Mouse (Mus musculus): ENCODE measurements around the gene Taf3.

Gene Taf3

DNA sequence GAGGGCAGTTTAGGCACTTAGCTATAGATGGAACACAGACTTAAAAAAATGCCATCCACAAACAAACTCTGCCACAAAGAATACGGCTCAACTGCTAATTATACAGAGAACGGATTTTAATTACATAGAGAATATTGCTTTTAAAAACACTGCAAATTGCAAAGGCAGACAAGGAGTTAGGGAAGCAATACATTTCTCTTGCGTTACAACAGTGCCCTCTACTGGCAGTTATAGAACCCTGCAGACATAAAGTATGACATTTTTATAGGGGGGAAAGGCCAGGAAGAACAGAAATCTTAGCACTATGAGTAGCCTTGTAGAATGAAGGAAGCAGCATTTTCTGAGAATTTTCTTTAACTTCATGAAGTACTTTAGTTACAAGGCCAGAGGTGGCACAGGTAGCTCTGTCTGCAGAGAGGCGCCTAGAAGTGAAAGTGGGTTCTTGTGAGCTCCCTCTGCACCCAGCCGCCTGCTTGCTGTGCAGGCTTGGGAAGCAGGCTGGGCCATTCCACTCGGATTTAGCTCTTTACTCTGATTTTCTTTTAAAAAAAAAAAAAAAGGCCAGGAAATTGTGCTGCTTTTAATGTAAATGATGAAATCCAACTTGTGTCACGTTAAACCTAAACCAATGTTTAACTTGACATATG is 38.0 kb downstream of the Taf3 start:
- DNase-seq (ENCODE audit: low spot score) = no peak

DNA sequence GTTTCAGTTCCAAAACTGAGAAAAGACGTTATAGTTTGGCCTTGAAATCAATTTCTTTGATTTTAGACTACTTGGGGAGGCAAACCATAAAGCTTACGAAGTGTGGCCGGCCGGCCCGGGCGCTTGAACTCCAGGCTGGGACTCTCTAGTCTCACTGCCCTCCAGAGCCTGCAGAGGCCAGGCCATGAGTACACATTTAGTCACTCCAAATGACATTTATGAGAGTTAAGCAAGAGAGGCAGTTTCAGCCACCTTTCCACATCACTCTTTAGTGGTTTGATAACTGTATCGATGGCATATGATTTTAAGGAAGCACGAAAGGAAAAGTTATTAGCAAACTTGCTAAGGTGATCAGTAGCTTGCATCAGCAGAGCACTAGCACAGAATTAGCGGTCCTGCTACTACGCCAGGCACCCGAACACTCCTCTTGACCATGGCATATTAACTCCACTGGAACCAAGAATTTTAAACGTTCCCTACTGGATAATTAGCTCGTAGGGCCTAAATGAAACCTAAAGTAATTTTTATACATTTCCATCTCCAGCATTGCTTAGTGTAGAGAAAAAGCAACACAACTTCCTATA is 38.6 kb downstream of the Taf3 start:
- no peak for DNase-seq (ENCODE audit: low spot score)

DNA sequence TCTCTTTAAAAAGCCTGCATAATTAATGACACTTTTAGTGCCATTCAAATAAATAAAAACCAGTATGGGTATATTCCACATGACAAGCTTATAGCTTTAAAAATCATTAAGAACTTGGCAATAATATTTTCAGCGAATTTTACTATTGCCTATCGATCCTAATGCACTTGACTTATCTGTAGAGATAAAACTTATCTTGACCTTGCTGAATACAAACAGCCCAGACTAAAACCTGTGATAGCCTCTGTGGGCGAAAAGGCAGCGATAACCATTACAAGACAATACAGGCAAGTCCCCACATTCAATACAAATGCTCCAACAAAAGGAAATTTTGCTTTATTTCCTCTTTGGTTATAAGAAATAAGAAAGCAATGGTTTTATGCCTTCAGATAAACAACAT is 39.8 kb downstream of the Taf3 start:
- no peak for DNase-seq (ENCODE audit: low spot score)

DNA sequence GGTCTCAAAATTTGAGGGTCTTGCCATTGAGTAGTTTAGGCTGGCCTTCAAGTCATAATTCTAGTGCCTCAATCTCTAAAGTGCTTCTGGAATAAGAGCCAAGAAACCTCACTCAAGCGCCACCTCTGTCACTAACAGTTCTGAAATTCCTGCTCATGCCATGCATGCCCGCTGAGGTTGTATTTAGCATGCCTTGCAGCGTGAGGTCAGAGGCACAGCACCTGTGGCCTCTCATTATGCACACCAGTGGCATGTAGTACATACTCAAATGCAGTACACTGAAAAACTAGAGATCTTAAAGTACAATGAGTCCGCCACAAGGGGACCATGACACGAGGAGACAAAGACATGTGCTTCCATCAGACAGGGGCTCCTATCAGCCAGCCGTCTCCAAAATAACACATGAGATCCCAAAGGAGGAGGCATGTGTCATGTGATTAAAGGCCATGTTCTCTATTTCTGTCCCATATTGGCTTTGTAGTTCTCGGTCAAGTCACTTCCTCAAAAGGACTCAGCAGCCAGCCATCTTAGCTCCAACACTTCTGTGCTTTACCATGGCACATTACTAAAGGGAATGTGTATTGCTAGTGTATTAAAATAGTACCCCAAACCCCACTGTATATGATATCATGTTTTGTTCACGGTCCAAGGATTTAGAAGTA is 43.3 kb downstream of the Taf3 start:
- DNase-seq (ENCODE audit: low spot score) = no peak

DNA sequence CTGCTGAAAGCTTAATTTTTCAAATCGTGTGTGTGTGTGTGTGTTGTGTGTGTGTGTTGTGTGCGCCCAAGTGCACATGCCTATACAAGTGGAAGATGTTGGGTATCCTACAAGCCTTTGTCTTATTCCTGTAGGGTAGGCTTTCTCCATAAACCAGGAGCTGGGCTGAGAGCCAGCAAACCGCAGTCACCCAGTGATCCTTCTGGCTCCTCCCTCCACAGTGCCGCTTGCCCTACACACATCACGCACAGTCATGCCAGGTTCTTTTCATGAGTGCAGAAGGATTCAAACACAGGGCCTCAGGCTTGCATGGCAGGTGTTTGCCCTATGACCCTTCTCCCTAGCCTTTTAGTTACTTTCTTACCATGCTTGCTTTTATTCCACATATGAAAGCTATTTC is 45.0 kb downstream of the Taf3 start:
- no peak for DNase-seq (ENCODE audit: low spot score)

DNA sequence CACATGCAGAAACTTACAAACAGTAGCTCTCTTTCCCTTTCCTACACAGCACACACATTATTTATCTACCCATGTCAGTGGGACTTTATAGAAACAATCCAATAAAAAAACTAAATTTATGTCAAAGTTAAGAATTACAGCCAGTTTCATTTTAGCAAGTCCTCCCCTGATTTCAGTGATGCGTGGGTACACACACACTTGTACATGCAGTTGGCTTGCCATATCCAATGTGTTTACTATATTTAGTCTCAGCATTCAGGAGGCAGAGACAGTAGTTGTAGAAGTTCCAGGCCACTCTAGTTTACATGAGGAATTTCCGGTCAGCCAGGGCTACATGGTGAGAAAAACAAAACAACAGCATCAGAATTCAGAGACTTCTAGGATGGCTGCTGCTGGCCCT is 46.8 kb downstream of the Taf3 start:
- no peak for DNase-seq (ENCODE audit: low spot score)

DNA sequence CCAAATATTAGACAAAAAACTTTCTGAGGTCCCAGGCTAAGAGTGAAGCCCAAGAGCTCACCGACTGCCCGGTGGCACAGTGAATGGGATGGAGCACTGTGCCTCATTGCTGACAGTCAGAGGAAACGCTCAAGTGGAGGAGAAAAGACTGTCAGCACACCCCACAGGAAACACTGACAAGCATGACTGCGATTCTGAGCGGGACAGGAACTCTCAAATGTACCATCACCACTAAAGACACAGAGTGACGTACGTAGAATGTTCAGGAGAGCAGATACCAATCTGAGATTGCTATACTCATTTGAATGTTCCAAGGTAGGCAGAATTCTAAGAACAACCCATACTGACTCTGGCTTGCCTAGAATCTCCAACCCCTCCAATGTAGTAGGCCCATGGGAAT is 50.9 kb downstream of the Taf3 start:
- DNase-seq (ENCODE audit: low spot score) = no peak

DNA sequence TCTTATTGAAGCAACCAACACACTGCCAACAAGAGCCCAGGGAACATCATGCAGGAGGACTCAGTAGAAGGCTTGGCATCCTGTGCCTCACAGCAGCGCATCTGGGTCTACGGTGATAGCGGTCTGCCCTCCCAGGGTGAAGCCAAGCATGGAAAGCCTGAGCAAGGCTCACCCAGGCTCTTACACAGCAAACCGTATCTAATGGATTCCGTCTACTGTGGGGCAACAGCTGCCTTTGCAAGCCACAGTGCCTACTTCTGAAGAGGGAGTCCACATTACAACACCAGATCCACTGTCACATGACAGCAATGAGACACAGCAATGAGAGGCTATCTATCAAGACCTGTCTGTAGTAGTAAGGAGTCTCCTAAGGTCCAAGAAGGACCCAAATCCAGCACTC is 52.3 kb downstream of the Taf3 start:
- DNase-seq (ENCODE audit: low spot score) = no peak

DNA sequence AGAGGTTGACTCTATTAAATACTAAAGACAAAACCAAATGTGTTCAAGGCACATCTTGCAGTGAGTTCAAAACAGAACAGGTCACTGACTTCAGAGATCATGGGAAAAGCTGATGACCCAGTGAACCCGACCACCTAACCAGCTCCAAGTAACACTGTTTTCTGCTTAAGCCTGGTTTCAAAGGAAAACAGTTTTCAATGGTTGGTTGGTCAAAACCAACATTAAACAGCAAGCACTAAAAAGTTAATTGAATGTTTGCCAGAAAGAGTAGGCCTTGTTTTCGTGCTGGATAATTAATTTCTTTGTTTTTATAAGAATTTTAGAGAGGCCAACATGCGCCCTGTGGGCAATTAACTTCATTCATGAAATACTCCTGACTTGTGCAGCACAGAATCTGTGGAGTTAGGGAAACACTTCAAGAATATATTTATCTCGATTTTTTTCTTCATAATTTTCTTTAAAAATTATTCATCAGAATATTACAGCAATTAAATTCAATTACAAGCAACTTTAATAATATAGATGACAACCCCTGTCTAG is 57.6 kb downstream of the Taf3 start:
- DNase-seq (ENCODE audit: low spot score) = no peak

DNA sequence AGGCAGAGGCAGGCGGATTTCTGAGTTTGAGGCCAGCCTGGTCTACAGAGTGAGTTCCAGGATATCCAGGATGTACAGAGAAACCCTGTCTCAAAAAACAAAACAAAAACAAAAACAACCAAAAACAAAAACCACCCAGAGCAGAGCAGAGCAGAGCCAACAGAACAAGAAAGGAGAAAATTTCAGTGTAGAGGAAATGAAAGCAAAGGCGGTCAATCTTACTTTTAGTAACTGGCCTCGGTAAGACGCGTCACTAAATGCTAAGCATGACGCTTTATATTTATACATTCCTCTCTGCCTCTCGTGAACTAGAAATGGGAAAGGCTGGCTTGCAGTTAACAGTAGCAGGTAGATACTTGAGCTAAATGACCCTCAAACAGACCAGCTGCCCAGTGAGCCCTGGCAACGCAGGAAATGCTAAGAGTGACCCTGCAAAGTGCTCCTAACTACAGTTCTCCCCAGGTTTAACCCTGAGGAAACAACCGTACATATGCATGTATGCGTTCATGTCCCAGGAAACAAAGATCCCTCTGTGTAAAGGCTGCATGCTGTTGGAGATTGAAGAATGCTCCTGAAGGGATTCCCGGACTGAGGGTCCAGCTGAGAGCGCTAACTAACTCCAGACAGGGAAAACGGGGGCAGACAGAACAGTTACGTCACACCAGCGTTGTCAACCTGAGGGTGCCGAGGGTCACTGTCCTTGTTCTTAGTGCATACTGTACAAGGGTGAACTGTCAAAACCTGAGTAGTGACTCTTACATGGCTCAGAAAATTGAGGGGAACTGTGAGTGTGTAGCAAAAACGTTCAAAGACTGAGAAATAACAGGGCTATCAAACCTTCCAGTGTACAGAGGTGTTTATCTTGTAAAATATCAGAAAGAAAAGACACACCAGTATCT is 58.5 kb downstream of the Taf3 start:
- no peak for DNase-seq (ENCODE audit: low spot score)

DNA sequence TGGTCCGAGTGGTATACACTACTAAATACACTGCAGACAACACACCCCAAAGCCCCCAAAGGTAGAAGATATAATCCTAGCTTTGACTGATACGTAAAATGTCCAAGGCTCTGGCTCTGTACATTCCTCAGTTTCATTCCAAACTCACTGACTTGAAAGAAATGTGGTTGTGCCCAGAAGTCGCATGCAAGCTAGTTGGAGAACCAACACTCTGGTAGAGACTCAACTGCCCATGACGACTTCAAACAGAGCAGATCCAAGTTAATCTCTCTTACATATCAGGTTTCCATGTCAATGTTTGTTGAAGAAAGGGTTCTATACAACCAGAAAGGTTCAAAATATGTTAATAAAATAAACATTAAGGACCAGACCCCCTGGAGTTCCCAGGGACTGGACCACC is 60.1 kb downstream of the Taf3 start:
- no peak for DNase-seq (ENCODE audit: low spot score)

DNA sequence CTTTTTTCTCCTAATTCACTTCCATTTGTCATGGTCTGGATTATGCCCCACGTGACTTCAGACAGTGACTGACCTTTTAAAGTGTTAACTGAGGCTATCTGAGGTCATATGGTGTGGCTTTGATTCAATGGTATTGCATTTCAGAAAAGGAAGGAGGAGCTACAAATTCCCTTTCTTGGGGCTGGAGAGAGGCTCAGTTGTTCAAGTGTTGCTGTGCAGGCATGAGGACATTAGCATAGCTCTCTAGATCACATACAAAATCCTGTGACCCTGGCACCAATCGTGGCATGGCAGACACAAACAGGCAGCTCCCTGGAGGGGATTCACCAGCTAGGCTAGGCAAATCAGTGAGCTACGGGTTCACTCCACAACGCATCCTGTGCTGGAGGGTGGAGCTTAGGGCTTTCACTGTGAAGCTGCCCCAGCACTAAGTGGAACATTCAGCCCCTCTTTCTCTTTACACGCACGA is 62.4 kb downstream of the Taf3 start:
- DNase-seq (ENCODE audit: low spot score) = no peak

DNA sequence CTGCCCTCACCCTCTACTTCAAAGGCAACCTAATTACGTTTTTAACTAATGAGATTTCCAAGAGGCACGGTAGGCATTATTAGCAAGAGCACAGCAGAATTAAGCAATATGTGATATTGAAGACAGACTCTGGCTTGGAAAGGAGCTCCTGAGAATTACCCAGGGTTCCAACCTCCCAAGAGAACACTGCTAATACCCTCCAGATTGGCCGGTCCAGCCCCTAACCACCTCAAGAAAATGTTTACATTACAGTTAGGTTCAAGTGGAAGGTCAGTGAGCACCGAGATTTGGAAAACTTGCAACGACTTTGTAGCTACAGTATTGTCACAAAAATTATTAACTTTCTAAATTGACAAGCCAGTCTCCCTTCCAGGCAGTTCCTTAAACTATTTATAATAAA is 66.0 kb downstream of the Taf3 start:
- no peak for DNase-seq (ENCODE audit: low spot score)

DNA sequence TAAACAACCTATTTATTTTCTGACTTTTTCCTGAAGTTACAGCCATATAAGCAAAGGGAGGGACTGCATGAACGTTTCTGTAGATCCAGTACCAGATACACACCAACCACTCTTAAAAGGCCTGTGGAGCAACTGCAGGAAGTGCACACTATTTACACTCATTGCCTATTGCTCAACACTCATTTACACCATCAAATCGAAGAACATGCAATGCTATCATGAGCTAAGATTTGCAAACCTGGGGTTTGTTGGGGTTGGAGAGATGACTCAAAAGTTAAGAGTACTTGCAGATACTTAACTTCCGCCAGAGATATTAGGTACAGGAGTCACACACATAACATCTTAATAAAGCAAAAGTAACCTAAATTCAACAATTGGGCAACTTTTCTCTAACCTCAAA is 76.5 kb downstream of the Taf3 start:
- no peak for DNase-seq (ENCODE audit: low spot score)

DNA sequence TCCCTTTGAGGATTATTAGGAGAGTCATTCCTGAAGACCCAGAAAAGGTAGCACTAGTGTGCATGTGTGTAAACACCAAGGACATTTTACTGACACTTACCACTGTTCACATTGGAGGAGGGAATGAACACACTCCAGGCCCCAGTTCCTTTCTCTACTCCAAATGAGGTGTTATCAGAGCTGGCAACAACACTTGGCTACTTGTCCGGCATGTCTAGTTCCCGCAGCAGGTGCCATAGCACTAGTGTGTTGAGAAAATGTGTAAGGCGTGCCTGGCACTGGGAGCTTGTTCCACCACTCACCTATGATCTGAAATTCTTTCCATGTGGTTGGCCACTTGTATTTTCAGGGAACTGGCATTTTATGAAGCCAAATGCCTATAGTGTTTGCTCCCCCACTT is 77.8 kb downstream of the Taf3 start:
- DNase-seq (ENCODE audit: low spot score) = no peak

DNA sequence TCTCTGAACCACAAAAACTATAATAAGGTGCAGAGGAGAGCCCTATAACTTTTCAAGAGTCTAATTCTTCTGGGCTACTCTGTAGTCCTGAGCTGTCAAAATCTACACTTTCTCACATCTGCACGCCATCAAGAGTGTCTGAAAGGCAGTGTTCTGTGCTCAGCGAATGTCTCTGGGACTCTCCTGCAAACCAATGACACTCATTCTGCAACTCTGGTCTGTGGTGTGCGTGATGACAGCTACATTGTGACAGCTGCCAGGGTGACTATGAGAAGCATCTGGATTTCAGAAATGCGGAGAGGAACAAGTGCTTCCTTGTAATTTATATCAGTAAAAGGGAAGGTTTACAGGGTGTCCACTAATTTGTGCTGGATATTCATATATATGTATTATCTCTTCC is 78.2 kb downstream of the Taf3 start:
- no peak for DNase-seq (ENCODE audit: low spot score)

DNA sequence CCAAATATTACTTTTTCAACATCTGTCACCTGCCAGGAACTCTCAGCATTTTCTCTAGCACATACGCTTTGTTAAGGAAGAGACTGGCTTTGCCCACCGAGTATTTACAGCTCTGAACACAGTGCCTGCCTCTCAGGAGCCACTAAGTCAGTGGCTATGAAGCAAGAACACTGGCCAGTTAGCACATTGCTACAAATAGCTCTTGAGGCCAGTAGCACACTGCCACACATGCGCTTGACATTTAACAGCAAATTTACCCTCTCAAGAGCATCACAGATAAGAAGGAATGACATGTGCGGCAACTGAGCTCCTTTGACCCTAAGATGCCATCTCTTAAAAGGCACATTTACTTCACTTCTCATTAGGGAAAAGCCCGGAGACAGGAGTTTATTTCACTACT is 78.7 kb downstream of the Taf3 start:
- DNase-seq (ENCODE audit: low spot score) = no peak

DNA sequence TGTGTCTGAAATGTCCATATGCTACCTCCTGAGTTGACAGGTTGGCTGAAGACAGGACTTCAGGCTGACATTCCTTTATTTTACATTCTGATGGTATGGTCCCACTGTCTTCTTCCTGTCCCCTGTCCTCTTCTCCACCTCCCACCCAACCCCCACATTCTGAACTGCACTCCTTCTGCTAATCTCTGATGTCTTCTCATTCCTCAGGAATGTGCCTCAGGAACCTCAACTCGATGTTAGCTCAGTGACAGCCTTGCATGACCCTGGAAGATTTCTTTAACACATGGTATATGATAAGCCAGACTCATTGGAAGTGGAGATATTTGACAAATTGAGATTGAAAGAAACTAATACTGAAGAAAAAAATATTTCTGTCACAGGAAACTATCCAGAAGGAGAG is 81.8 kb downstream of the Taf3 start:
- DNase-seq (ENCODE audit: low spot score) = no peak

DNA sequence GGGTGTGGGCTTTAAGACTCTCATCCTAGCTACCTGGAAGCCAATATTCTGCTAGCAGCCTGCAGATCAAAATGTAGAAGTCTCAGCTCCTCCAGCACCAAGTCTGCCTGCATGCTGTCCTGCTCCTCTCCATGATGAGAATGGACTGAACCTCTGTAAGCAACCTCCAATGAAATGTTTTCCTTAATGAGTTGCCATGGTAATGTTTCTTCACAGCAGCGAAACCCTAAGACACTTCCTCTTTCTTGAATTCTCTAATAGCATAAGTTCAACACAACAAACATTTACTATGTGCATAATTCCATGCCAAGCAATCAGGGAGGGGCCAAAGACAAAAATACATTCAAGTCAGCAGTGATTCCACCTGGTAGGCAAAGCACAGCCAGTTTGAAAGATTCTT is 82.8 kb downstream of the Taf3 start:
- no peak for DNase-seq (ENCODE audit: low spot score)

DNA sequence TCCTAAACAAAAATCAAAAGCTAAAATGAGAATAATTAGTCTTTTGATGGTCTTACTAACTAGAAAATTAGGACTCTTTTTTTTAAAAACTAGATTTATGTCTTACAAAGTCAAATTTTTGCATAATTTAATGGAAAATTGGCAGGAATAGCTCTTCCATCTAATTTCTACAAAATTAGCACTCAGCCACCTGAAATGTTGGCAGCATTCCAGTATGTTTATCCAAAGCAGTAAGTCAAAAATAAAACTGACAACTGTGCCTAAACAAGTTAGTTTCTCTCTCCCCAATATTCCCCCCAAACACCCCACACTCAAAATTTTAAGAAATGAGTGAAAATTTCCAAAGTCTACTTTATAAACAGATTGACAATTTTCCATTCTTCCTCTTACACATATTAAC is 85.5 kb downstream of the Taf3 start:
- no peak for DNase-seq (ENCODE audit: low spot score)

DNA sequence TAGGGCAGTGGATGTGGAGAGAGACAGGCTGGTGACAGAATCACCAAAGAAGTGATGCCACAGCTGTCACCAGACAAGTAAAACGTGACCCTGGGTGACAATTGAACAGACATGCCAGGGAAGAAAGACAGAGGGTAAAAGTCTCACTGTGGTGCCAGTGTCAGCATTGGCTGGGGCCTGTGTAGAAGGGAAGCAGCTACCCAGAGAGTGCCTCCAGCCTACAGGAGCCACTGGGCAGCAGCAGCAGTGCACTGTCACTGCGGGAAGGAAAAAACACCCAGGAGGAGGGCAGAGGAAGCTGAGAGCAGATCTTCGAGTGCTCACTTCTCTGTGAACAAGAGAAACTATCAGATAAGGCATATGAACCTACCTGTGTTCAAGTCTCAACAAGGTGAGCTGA is 86.7 kb downstream of the Taf3 start:
- DNase-seq (ENCODE audit: low spot score) = no peak

DNA sequence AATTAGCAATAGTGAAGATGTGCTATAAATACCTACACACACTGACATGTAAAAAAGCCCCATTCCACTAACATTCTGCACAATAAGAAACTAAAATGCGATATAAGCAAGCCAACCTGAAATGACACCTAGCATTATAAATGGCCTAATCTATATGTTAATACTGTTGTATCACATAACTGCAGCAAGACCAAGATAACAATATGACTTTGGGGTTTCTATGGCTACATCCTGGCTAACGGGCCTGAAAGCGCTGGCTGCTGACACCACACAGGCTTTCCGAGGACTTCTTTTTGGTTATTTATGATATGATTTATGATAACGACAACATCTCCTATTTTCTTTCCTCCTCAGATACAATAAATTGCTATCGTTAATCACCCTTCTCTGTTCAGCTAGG is 90.4 kb downstream of the Taf3 start:
- DNase-seq (ENCODE audit: low spot score) = no peak

DNA sequence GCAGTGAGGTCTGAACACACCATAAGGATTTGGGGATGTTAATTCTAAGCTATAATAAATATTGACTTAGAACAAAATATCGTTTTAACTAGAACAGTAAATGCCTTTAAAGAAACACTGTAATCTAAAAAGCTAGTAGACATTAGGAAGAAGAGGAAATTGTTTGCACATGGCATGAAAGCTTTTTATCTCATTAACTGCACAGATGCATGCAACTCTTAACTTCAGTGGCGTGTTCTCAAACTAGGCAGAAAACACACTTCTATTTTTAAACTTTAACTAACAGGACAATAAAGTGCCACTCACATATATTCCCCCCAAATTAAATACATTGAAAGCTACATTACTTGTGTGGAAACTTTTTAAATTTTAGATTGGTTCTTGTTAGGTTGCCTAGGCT is 91.8 kb downstream of the Taf3 start:
- DNase-seq (ENCODE audit: low spot score) = no peak

All from testis, postnatal 14 days (tissue).